Mouse (Mus musculus) gonadal fat pad, adult 2 months (tissue): ENCODE data around the gene Mal. TPM values are rescaled to one million over a fixed set of nuclear protein-coding genes. Genes with fewer than 3 reads are reported as not detected.

Source experiments
- DNase-seq: peaks from one replicate; pipeline ENCODE4 v3.0.0-alpha.2; 2012; ENCODE audit warnings: low read depth
- polyA plus RNA-seq: library from polyadenylated mRNA; depleted of rRNA; stranded (reverse); fragments of >200 nt; gene quantifications from 2 replicates; pipeline ENCODE4 v1.2.3, GENCODE M21; 2012; rRNA removed

Mal gene
- 35.7 and 66.3 TPM in 2 replicates for polyA plus RNA-seq

DNA sequence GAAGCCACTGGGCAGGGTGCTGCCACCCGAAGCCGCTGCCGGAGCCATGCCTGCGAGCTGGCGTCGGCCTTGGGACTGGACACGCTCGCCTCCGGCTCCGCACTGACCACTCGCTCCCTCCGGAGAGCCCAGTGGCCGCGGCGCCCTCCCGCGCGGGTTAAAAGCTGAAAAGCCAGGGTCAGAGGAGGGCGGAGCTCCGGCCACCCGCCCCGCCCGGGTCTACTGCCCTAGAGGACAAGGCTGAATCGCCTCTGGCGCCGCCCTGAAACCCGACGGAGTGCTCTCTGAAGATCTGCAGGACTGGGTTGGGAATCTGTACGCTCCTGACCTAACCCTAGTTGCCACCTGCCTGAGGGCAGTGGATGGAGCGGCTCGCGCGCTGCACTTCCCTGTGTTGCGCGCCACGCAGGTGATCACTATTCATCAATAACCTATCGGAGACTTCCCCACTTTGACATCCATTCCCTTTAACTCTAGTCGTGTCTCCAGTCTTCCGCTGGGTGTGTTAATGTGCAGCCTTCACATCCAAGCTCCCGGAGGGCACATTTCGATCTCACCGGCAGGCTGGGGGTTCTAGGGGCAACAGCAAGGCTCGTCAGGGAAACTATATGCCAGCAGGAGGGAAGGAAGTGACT is at the start of gene Mal:
Mal (minus strand) TSS at position 610 of the 635 bp plus-strand sequence.
- DNase-seq: no peak

- no peak for DNase-seq
These were observed 48.8 kb upstream of the Mal start for GRCm38 (mm10) chr2:127705267-127705666.

GRCm38 (mm10) chr2:127689239-127689638 is 32.7 kb upstream of the Mal start:
- no peak for DNase-seq

DNA sequence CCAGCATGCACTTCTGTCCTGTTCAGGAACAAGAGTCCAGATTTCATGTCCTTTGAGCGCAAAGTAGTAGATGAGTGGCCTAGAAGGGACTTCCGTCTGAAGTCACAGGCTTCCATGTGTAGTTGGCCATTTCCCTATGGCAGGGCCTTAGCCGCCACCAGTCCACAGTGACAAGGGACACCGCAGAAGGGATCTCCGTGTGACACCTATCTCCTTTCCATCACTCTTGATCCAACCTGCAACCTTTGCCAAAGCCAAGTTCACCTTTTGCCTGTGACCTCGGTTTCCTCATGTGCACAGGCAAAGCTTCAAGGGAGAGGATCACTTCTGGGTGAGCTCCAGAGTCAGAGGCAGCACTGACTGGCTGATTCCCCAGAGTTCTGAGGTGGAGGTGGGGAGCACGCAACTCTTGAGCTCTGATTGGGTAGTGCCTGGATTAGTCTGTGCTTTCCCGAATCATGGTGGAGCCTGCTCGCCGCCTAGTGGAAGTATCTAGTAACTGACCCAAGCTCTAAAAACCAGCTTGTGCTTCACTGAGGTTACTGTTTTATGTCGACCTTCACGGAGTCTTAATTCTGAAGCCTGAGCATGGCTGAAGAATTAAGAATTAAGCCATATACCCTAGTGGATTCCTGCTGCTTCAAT is 27.3 kb upstream of the Mal start:
- DNase-seq: peak; percentile 2

GRCm38 (mm10) chr2:127667843-127668506 is 11.5 kb upstream of the Mal start:
- DNase-seq: no peak

DNA sequence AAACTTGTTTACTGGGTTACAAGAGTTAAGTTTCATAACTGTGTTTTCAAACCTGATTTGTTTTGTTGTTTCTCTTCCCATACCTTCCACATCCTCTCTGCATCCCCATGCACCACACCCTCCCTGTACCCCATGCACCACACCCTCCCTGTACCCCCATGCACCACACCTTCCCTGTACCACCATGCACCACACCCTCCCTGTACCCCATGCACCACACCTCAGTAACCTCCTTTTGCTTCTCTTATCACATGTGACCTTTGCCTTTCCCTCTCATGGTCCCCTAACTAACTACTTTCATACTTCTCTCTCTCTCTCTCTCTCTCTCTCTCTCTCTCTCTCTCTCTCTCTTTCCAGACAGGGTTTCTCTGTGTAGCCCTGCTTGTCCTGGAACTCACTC is 10.5 kb upstream of the Mal start:
- DNase-seq: no peak

DNA sequence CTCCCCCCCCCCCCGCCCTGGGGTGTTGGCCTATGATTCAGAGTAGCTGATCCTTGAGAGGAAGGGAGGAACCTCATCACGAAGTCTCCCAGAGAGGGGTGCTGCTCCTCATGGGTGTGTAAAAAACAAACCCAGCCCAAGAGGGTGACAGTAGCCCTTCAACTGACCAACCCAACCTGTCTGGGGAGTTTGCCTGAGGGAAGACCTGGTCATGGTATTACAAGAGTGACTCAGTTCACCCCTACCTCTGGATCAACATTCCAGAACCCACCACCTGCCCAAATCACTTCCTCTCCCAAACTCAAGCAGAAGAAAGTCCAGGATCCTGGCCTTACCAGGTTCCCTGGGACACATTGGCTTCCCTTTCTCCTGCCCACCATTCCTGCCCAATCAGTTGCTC is 6.2 kb upstream of the Mal start:
- no peak for DNase-seq

GRCm38 (mm10) chr2:127655419-127655818 is 1.1 kb downstream of the Mal start:
- no peak for DNase-seq

DNA sequence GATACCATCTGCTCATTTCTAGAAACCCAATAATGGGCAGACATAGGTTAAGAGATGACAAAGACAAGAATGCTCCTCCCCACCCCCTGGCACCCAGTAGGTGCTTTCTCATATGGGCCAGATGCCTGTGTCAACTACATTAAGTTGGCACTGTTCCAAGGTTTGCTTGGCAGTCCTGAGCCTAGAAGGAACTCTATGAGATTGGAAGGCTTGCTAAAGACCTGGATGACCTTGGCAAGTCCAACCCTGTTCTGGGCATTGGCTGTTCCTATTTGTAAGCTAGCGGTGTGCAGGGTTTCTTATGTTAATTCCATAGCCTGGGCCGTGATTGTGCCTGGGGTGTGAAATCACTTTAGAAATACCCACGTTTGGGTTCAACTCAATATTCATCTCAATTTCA is 1.7 kb downstream of the Mal start:
- no peak for DNase-seq

GRCm38 (mm10) chr2:127652805-127653204 is 3.7 kb downstream of the Mal start:
- no peak for DNase-seq

DNA sequence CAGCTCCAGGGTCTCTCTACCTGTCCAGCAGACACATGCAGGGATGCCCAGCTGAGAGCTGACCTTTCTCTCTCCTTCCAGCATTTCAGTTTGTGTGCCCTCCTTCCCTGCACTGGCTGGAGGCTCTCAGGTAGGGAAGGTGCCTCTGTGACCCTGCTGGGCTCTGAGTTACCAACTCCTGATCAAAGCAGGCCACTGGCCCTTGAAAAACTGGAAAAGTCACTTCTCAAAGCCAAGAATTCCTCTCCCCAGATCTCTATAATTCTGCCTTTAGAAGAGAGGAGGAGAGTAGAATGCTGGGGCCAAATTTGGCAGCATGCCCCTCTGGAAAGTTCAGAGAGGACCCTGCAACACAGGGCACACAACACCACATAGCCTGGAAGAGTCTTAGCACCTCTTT is 4.2 kb downstream of the Mal start:
- DNase-seq: no peak

DNA sequence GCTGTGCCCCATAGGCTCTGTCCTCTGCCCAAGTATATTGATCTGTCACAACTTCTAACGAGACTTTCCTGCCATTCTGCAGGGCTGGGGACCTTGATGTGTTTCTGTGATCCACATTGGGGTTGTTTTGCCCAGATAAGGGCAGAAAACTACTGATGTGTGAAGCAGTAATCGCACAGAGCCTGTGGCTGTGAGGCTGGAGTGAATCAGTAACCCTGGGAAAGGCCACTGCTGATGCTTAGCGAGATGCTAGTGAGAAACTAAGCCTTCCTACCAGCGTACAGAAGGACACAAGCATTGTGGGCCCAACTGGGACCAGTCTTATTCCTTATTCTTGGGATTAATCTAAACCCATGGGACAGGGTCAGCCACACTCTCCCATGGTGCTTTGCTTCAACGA is 4.9 kb downstream of the Mal start:
- no peak for DNase-seq

- no peak for DNase-seq
These were observed 6.6 kb downstream of the Mal start for GRCm38 (mm10) chr2:127649921-127650320.

DNA sequence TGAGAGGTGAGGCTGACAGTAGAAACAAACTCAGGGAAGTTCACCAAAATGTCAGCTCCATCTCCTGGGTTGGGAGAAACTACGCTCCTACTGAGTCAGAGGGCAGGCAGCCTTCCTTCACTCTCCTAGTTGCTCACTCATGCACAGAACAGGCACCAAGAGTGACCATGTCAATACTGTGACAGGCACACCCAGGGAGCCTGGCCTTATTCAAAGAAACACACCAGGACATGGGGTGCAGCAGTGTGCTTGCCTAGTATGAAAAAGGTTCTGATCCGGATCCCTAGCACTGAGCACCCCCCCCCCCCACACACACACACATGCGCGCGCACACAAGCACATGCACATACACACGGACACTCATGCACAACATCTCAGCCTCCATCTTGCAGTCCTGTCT is 8.3 kb downstream of the Mal start:
- DNase-seq: no peak

GRCm38 (mm10) chr2:127646875-127647274 is 9.6 kb downstream of the Mal start:
- DNase-seq: no peak

DNA sequence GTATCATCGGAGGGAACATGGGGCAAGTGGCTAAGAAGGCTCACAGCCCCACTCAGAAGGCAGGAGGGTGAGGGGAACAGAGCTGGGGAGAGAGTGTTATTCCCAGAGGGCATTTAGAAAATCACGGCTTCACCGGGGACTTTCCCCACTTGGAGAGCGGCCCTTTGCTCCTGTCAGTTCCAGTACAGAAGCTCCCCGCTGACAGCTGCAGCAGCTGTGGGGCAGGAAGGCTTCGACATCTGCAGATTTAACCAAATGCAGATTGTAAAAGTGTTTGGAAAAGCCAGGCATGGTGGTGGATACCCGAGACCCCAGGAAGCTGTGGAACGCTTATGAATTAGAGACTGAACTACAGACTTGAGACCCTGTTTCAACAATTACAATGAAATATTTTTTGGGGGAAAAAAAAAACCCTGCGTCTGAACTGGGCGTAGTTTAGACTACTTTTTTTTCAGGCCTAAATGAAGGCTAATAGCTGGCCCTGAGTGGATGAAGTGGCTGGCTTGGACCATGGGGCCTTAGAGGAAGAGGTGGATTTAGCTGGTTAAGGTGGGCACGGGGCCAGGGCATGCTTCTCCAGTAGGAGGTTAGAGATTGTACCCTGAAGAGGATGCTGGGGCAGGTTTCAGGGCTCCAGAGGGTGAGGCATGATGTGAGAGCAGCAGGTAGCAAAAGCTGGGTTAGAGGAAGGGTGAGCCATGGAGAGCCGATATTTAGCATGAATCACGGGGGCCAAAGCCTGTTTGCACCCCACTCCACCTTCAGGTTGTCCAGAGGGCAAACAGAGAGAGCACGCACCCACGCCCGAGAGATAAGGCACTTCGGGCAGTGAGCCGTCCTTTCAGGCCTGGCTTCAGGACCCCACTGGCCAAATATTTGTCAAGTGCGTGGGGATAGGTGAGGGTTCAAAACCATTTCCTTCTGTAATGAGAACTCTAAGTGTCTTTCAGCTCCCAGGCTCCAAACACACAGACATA is 12.5 kb downstream of the Mal start:
- DNase-seq: no peak

- no peak for DNase-seq
These were observed 17.5 kb downstream of the Mal start for GRCm38 (mm10) chr2:127638973-127639372.

DNA sequence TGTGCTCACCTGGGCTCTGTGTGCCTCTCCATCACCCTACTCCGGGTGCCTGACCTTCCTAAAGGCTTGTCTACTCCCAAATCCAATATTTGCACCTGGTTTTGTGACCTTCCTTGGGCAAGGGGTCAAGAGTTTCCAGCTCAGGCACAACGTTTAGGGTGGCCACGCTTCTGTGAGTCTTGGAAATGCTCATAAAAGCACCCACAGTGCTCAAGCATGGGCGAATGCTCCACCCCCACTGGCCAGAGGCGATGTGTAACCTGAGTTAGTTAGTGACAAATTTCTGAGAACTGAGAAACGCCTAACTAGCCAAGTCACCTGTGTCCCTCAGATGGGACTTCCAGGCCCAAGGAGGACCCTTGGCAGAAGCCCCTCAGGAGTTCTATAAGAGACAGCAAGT is 20.9 kb downstream of the Mal start:
- DNase-seq: no peak

- no peak for DNase-seq
These were observed 23.9 kb downstream of the Mal start for GRCm38 (mm10) chr2:127632601-127633000.

- no peak for DNase-seq
These were observed 28.4 kb downstream of the Mal start for GRCm38 (mm10) chr2:127627990-127628570.

DNA sequence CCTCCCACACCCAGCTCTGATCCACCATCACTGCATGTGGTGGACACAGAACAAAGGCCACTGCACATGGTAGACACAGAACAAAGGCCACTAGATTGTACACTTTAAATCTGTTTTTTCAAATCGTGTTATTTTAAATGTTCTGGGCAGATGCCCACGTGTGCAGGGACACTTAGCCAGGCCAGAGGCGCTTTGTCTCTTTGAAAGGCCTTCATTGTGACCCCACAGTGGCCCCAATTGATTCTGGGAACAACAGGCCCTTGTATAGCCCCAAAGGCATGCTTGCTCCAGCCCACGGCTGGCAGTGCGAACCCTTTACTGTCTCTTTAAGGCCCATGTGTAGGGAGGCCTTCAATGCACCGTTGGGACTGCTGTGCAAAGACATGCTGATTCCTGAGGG is 29.1 kb downstream of the Mal start:
- no peak for DNase-seq

GRCm38 (mm10) chr2:127625659-127626058 is 30.8 kb downstream of the Mal start:
- DNase-seq: no peak
